9 mouse cellular contexts compared by ENCODE assay signal in the genomic region with DNA sequence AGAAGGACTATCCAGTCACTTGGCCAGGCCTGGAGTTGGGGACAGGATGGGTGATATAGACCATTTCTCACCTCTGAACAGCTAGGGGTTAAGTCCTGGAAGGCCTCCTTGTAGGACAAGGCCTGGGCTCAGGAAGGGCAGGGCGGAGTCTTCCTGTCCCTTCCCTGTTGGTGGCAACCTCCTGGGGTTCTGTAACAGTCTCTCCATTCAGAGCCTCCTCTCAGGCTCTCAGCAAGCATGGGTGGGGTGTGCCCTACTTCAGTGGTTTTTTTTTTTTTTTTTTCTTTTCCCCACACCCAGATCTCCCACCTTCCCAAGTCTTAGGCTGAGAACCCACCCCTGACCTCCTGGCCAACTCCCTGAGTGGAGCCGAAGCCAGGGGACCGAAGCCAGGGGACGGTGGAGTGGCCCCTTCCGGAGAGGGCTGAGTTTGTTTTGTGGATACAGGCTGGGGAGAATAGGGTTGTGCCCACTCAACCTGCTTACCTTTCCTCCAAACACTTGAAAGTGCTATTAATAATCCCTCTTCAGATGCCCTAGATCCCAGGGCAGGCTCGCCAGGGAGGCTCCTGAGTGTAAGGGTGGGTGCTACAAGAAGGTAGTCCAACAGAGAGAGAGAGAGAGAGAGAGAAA. TPM values are rescaled to one million over a fixed set of nuclear protein-coding genes. Genes with fewer than 3 reads are reported as not detected.
DNase-seq lines count a peak whose midpoint lies in the region; ATAC-seq lines count a peak whose summit lies in the region.
"Had no signal": no experiment of that assay in that cellular context is flagged by ENCODE, and none has a peak within 500 bp of the region (broad histone marks: within the 10 kb centered on the region; RNA-seq: fewer than 3 reads in every experiment).

No protein-coding gene starts in this region.

- peak overlapping the region; percentile 76 for H3K4me3 ChIP-seq in heart, embryonic 12.5 days
- H3K4me3 ChIP-seq in embryonic facial prominence, embryonic 14.5 days (ENCODE audit: low read depth, low read length) = peak overlapping the region; percentile 88
- H3K4me3 ChIP-seq in limb, embryonic 12.5 days (replicated peaks) = peak overlapping the region; percentile 82
- H3K4me3 ChIP-seq in midbrain, embryonic 13.5 days (replicated peaks) = peak overlapping the region; percentile 72

- 32% methylated on average over 6 of the region's 6 CpGs for WGBS in heart, embryonic 12.5 days
- 35% methylated on average over 6 of the region's 6 CpGs for WGBS in embryonic facial prominence, embryonic 14.5 days
- 56% methylated on average over 6 of the region's 6 CpGs for WGBS in limb, embryonic 12.5 days
- WGBS in midbrain, embryonic 13.5 days = 49% methylated on average over 6 of the region's 6 CpGs

- peaks cover 75% of the 10 kb centered on the region for H3K4me1 ChIP-seq in heart, embryonic 12.5 days (replicated peaks)
- peaks cover 69% of the 10 kb centered on the region for H3K4me1 ChIP-seq in embryonic facial prominence, embryonic 14.5 days (ENCODE audit: control insufficient read depth, insufficient read depth, low read length)
- peaks cover 74% of the 10 kb centered on the region for H3K4me1 ChIP-seq in limb, embryonic 12.5 days (replicated peaks)
- peaks cover 76% of the 10 kb centered on the region for H3K4me1 ChIP-seq in midbrain, embryonic 13.5 days (replicated peaks)

- H3K27me3 ChIP-seq in heart, embryonic 12.5 days (replicated peaks) = no peaks in the 10 kb centered on the region
- H3K27me3 ChIP-seq in embryonic facial prominence, embryonic 14.5 days (replicated peaks; ENCODE audit: control insufficient read depth, insufficient read depth, low read length) = no peaks in the 10 kb centered on the region
- H3K27me3 ChIP-seq in limb, embryonic 12.5 days = no peaks in the 10 kb centered on the region
- no peaks in the 10 kb centered on the region for H3K27me3 ChIP-seq in midbrain, embryonic 13.5 days

- DNase-seq in heart, adult 11 months = no peak
- DNase-seq in embryonic facial prominence, embryonic 14.5 days (ENCODE audit: low spot score) = no peak
- DNase-seq in spleen, postnatal 14 days (ENCODE audit: low spot score in 2 of 2) = no peak
- no peak for DNase-seq in gastrocnemius, postnatal 4 days (ENCODE audit: low spot score in 2 of 2)
- no peak for DNase-seq in Muller cell, postnatal 12 days (ENCODE audit: inconsistent ontology term)
- DNase-seq: cerebellum, adult 11-12 months had no signal

- ATAC-seq in heart, embryonic 12.5 days (ENCODE audit: insufficient number of reproducible peaks, low FRiP score) = no peak
- ATAC-seq in embryonic facial prominence, embryonic 14.5 days (ENCODE audit: low read depth) = no peak
- ATAC-seq in limb, embryonic 12.5 days (ENCODE audit: insufficient number of reproducible peaks, insufficient read depth, low FRiP score, low TSS enrichment, low read depth) = no peak
- ATAC-seq in midbrain, embryonic 13.5 days = no peak

- no peaks in the 10 kb centered on the region for H3K36me3 ChIP-seq in heart, embryonic 12.5 days
- no peaks in the 10 kb centered on the region for H3K36me3 ChIP-seq in embryonic facial prominence, embryonic 14.5 days (ENCODE audit: control insufficient read depth, insufficient read depth, low read length)
- H3K36me3 ChIP-seq in limb, embryonic 12.5 days = no peaks in the 10 kb centered on the region; the same call in 1 of the 2 replicates
- H3K36me3 ChIP-seq in midbrain, embryonic 13.5 days = no peaks in the 10 kb centered on the region

- H3K9me3 ChIP-seq in heart, embryonic 12.5 days (replicated peaks) = no peaks in the 10 kb centered on the region
- no peaks in the 10 kb centered on the region for H3K9me3 ChIP-seq in embryonic facial prominence, embryonic 14.5 days (ENCODE audit: control insufficient read depth, low read length)
- no peaks in the 10 kb centered on the region for H3K9me3 ChIP-seq in limb, embryonic 12.5 days
- H3K9me3 ChIP-seq in midbrain, embryonic 13.5 days = no peaks in the 10 kb centered on the region

- peak overlapping the region; percentile 81 for H3K4me2 ChIP-seq in heart, embryonic 12.5 days
- peak overlapping the region; percentile 91 for H3K4me2 ChIP-seq in embryonic facial prominence, embryonic 14.5 days (ENCODE audit: low read depth, low read length)
- H3K4me2 ChIP-seq in limb, embryonic 12.5 days = peak overlapping the region; percentile 86
- H3K4me2 ChIP-seq in midbrain, embryonic 13.5 days (replicated peaks) = peak overlapping the region; percentile 76

- peak overlapping the region; percentile 92 for H3K27ac ChIP-seq in heart, embryonic 12.5 days (ENCODE audit: poor library complexity, severe bottlenecking)
- peak overlapping the region; percentile 91; the same call in 1 of the 2 replicates for H3K27ac ChIP-seq in embryonic facial prominence, embryonic 14.5 days (replicated peaks; ENCODE audit: low read depth, low read length)
- peak overlapping the region; percentile 74; the same call in 1 of the 2 replicates for H3K27ac ChIP-seq in limb, embryonic 12.5 days
- no peak overlapping the region for H3K27ac ChIP-seq in midbrain, embryonic 13.5 days

- H3K9ac ChIP-seq in heart, embryonic 12.5 days = peak overlapping the region; percentile 90
- H3K9ac ChIP-seq in embryonic facial prominence, embryonic 14.5 days (ENCODE audit: low read depth, low read length) = peak overlapping the region; percentile 92
- peak overlapping the region; percentile 93; the same call in 1 of the 2 replicates for H3K9ac ChIP-seq in limb, embryonic 12.5 days (replicated peaks)
- H3K9ac ChIP-seq in midbrain, embryonic 13.5 days (replicated peaks) = peak overlapping the region; percentile 93

RNA-seq across cellular contexts. Expression of gene Fam129b, which starts 2.0 kb away (rescaled TPM):
- 62.0 and 64.4 TPM in 2 replicates for polyA plus RNA-seq in heart, embryonic 12.5 days (2016; fragmentation: Nextera tagmentation; extraction: Ambion mirVana)
- 38.4 and 39.0 TPM in 2 replicates for polyA plus RNA-seq in embryonic facial prominence, embryonic 14.5 days (2014; fragmentation: Nextera tagmentation; extraction: Ambion mirVana)
- 48.0 and 48.1 TPM in 2 replicates for polyA plus RNA-seq in limb, embryonic 12.5 days (2016; fragmentation: Nextera tagmentation; extraction: Ambion mirVana)
- polyA plus RNA-seq in midbrain, embryonic 13.5 days (2015; fragmentation: Nextera tagmentation; extraction: Ambion mirVana) = 20.9 and 27.5 TPM in 2 replicates
- total RNA-seq in gastrocnemius, postnatal 4 days (2021) = 10 to 100 TPM; 26.8 to 27.5 TPM

RNA-seq across cellular contexts. Expression of gene Stxbp1, which starts 30.8 kb away (rescaled TPM):
- polyA plus RNA-seq in heart, embryonic 12.5 days (2016; fragmentation: Nextera tagmentation; extraction: Ambion mirVana) = 30.8 and 31.1 TPM in 2 replicates
- 26.8 and 29.7 TPM in 2 replicates for polyA plus RNA-seq in embryonic facial prominence, embryonic 14.5 days (2014; fragmentation: Nextera tagmentation; extraction: Ambion mirVana)
- polyA plus RNA-seq in limb, embryonic 12.5 days (2016; fragmentation: Nextera tagmentation; extraction: Ambion mirVana) = 18.8 and 20.0 TPM in 2 replicates
- polyA plus RNA-seq in midbrain, embryonic 13.5 days (2015; fragmentation: Nextera tagmentation; extraction: Ambion mirVana) = 165 and 168 TPM in 2 replicates
- total RNA-seq in gastrocnemius, postnatal 4 days (2021) = 10 to 100 TPM; 16.3 to 16.9 TPM
